Mouse (Mus musculus): ENCODE data around the gene Luc7l.
"Not testable (repeated sequence)": the region's sequence is repeated elsewhere in the genome, so short reads cannot be mapped to it uniquely, and the experiment has no call there.

Luc7l gene

GRCm38 (mm10) chr17:26251886-26252538 lies 684 bp upstream of the Luc7l start:
- in situ Hi-C loops (cut with MboI; ENCODE audit: unreplicated experiment in 2 of 2): loop anchor here in 1 of 2 experiments (10.0 kb wide), 1 partner anchor 953 kb away; the partner anchor contains the start of gene Lemd2

- in situ Hi-C loops (cut with MboI; ENCODE audit: unreplicated experiment in 2 of 2): loop anchor here in 1 of 2 experiments (10.0 kb wide), 1 partner anchor 951 kb away; the partner anchor contains the start of gene Lemd2
These were observed 703 bp downstream of the Luc7l start for GRCm38 (mm10) chr17:26253399-26253798.

- in situ Hi-C loops (cut with MboI; ENCODE audit: unreplicated experiment in 2 of 2): loop anchor here in 1 of 2 experiments (10.0 kb wide), 1 partner anchor 949 kb away; the partner anchor contains the start of gene Lemd2
These were observed 2.6 kb downstream of the Luc7l start for GRCm38 (mm10) chr17:26255313-26255712.

- in situ Hi-C loops (cut with MboI; ENCODE audit: unreplicated experiment in 2 of 2): no loop called here
These were observed 9.1 kb downstream of the Luc7l start for GRCm38 (mm10) chr17:26261826-26262225.

- in situ Hi-C loops (cut with MboI; ENCODE audit: unreplicated experiment in 2 of 2): no loop called here
These were observed 9.7 kb downstream of the Luc7l start for GRCm38 (mm10) chr17:26262384-26262783.

- in situ Hi-C loops (cut with MboI; ENCODE audit: unreplicated experiment in 2 of 2): no loop called here
These were observed 16.2 kb downstream of the Luc7l start for GRCm38 (mm10) chr17:26268851-26269250.

- in situ Hi-C loops (cut with MboI; ENCODE audit: unreplicated experiment in 2 of 2): not testable (repeated sequence)
These were observed 16.9 kb downstream of the Luc7l start for GRCm38 (mm10) chr17:26269577-26269976.

- in situ Hi-C loops (cut with MboI; ENCODE audit: unreplicated experiment in 2 of 2): no loop called here
These were observed 19.9 kb downstream of the Luc7l start for GRCm38 (mm10) chr17:26272586-26272985.

- in situ Hi-C loops (cut with MboI; ENCODE audit: unreplicated experiment in 2 of 2): loop anchor here (5.0 to 25.0 kb wide), 3 partner anchors 146 to 361 kb away; no protein-coding TSS in a partner anchor
These were observed 23.2 kb downstream of the Luc7l start for GRCm38 (mm10) chr17:26275933-26276332.

- in situ Hi-C loops (cut with MboI; ENCODE audit: unreplicated experiment in 2 of 2): loop anchor here (5.0 to 25.0 kb wide), 3 partner anchors 146 to 361 kb away; no protein-coding TSS in a partner anchor
These were observed 24.0 kb downstream of the Luc7l start for GRCm38 (mm10) chr17:26276711-26277110.

- in situ Hi-C loops (cut with MboI; ENCODE audit: unreplicated experiment in 2 of 2): loop anchor here (25.0 kb wide), 1 partner anchor 351 kb away; no protein-coding TSS in a partner anchor
These were observed 33.7 kb downstream of the Luc7l start for GRCm38 (mm10) chr17:26286199-26286955.

- in situ Hi-C loops (cut with MboI; ENCODE audit: unreplicated experiment in 2 of 2): loop anchor here (25.0 kb wide), 1 partner anchor 348 kb away; no protein-coding TSS in a partner anchor
These were observed 36.8 kb downstream of the Luc7l start for GRCm38 (mm10) chr17:26289475-26289874.

- in situ Hi-C loops (cut with MboI; ENCODE audit: unreplicated experiment in 2 of 2): loop anchor here (25.0 kb wide), 1 partner anchor 339 kb away; no protein-coding TSS in a partner anchor
These were observed 45.6 kb downstream of the Luc7l start for GRCm38 (mm10) chr17:26298318-26298717.

GRCm38 (mm10) chr17:26314291-26314690 lies 61.6 kb downstream of the Luc7l start:
- in situ Hi-C loops (cut with MboI; ENCODE audit: unreplicated experiment in 2 of 2): loop anchor here (5.0 to 25.0 kb wide), 4 partner anchors 101 to 1002 kb away; partner anchors contain the start of genes Neurl1b (in 1 of the 2), Prss28 (in 1 of the 2) and Prss29 (in 1 of the 2)

GRCm38 (mm10) chr17:26315474-26315873 lies 62.8 kb downstream of the Luc7l start:
- in situ Hi-C loops (cut with MboI; ENCODE audit: unreplicated experiment in 2 of 2): loop anchor here (10.0 to 25.0 kb wide), 3 partner anchors 99 to 1003 kb away; partner anchors contain the start of genes Neurl1b (in 1 of the 2), Prss28 (in 1 of the 2) and Prss29 (in 1 of the 2)

GRCm38 (mm10) chr17:26318441-26318840 lies 65.7 kb downstream of the Luc7l start:
- in situ Hi-C loops (cut with MboI; ENCODE audit: unreplicated experiment in 2 of 2): loop anchor here (10.0 to 25.0 kb wide), 3 partner anchors 96 to 1006 kb away; partner anchors contain the start of genes Neurl1b (in 1 of the 2), Prss28 (in 1 of the 2) and Prss29 (in 1 of the 2)
